Comparison of ENCODE assay signal across 15 mouse cellular contexts in genomic region chr2:132312616-132313015, GRCm38 (mm10). TPM values are rescaled to one million over a fixed set of nuclear protein-coding genes. Genes with fewer than 3 reads are reported as not detected.
DNase-seq lines count a peak whose midpoint lies in the region; ATAC-seq lines count a peak whose summit lies in the region.
"Had no signal": no experiment of that assay in that cellular context is flagged by ENCODE, and none has a peak within 500 bp of the region (broad histone marks: within the 10 kb centered on the region; RNA-seq: fewer than 3 reads in every experiment).

No protein-coding gene starts in this region.

- WGBS in heart, embryonic 11.5 days (ENCODE audit: insufficient replicate concordance), result 75% methylated on average over 5 of the region's 5 CpGs

- no peak for ATAC-seq in heart, embryonic 11.5 days (replicated peaks; ENCODE audit: insufficient number of reproducible peaks, low FRiP score, low TSS enrichment)
- ATAC-seq: forebrain, embryonic 14.5 days had no signal

- DNase-seq in cerebellum, adult 9-11 months, result peak; percentile 10
- DNase-seq in cerebellum, adult 8-10 months, result no peak
- peak; percentile 81 for DNase-seq in heart, adult 11 months
- DNase-seq: adrenal gland, adult 2 months; adrenal gland, postnatal 10 days; adrenal gland, postnatal 25 days; cerebellum, adult 11 months; cerebellum, adult 2 months; embryo, embryonic 11 days had no signal

- H3K4me1 ChIP-seq in heart, embryonic 11.5 days (ENCODE audit: control insufficient read depth, insufficient read depth, low read length), result no peaks in the 10 kb centered on the region
- H3K4me1 ChIP-seq: embryonic facial prominence, embryonic 13.5 days; embryonic facial prominence, embryonic 15.5 days had no signal

- H3K4me3 ChIP-seq in heart, embryonic 11.5 days (ENCODE audit: low read depth, low read length), result no peak overlapping the region
- H3K4me3 ChIP-seq: embryonic facial prominence, embryonic 13.5 days; embryonic facial prominence, embryonic 15.5 days; erythroblast, embryonic 14.5 days; forebrain, embryonic 10.5 days had no signal

- H3K27ac ChIP-seq in heart, embryonic 11.5 days (ENCODE audit: low read depth, low read length), result no peak overlapping the region
- H3K27ac ChIP-seq: embryonic facial prominence, embryonic 13.5 days; embryonic facial prominence, embryonic 15.5 days; forebrain, embryonic 10.5 days had no signal

- H3K9me3 ChIP-seq in heart, embryonic 11.5 days (replicated peaks; ENCODE audit: control insufficient read depth, low read length), result no peaks in the 10 kb centered on the region
- H3K9me3 ChIP-seq: embryonic facial prominence, embryonic 13.5 days; embryonic facial prominence, embryonic 15.5 days; forebrain, embryonic 10.5 days had no signal

- no peak overlapping the region for H3K4me2 ChIP-seq in heart, embryonic 11.5 days
- H3K4me2 ChIP-seq: embryonic facial prominence, embryonic 13.5 days; embryonic facial prominence, embryonic 15.5 days had no signal

- H3K9ac ChIP-seq in heart, embryonic 11.5 days (ENCODE audit: low read depth, low read length), result no peak overlapping the region
- H3K9ac ChIP-seq: embryonic facial prominence, embryonic 13.5 days; embryonic facial prominence, embryonic 15.5 days had no signal

- H3K36me3 ChIP-seq in heart, embryonic 11.5 days (ENCODE audit: control insufficient read depth, insufficient read depth, low read length), result no peaks in the 10 kb centered on the region

- H3K27me3 ChIP-seq in heart, embryonic 11.5 days (ENCODE audit: control insufficient read depth, insufficient read depth, low read length), result no peaks in the 10 kb centered on the region
- H3K27me3 ChIP-seq: embryonic facial prominence, embryonic 13.5 days; embryonic facial prominence, embryonic 15.5 days had no signal

RNA-seq across cellular contexts. Expression of gene Cds2, which starts 49.7 kb away (rescaled TPM):
- polyA plus RNA-seq in heart, embryonic 11.5 days (2014; fragmentation: Nextera tagmentation; extraction: Ambion mirVana), result 13.0 and 18.5 TPM in 2 replicates

RNA-seq across cellular contexts. Expression of gene Pcna, which starts 59.5 kb away (rescaled TPM):
- polyA plus RNA-seq in heart, embryonic 11.5 days (2014; fragmentation: Nextera tagmentation; extraction: Ambion mirVana), result 209 and 212 TPM in 2 replicates
